ENCODE assay signal across 33 mouse cellular contexts in genomic region chr9:104000601-104001000, GRCm38 (mm10). TPM values are rescaled to one million over a fixed set of nuclear protein-coding genes. Genes with fewer than 3 reads are reported as not detected.
A peak's percentile ranks its signal among the peaks of the same experiment; 100 is the strongest.
DNase-seq lines count a peak whose midpoint lies in the region; ATAC-seq and TF ChIP-seq lines count a peak whose summit lies in the region.
"Had no signal": no experiment of that assay in that cellular context is flagged by ENCODE, and none has a peak within 500 bp of the region (broad histone marks: within the 10 kb centered on the region; RNA-seq: fewer than 3 reads in every experiment).

No protein-coding gene starts in this region.

- no peaks in the 10 kb centered on the region for H3K9me3 ChIP-seq in heart, embryonic 12.5 days (replicated peaks)
- H3K9me3 ChIP-seq in liver, postnatal 0 days (ENCODE audit: low read length): no peaks in the 10 kb centered on the region
- H3K9me3 ChIP-seq in liver, embryonic 12.5 days (replicated peaks): no peaks in the 10 kb centered on the region
- H3K9me3 ChIP-seq: embryonic facial prominence, embryonic 15.5 days; forebrain, embryonic 15.5 days; limb, embryonic 15.5 days; midbrain, embryonic 10.5 days; neural tube, embryonic 15.5 days; stomach, embryonic 15.5 days had no signal

- H3K27ac ChIP-seq in heart, embryonic 12.5 days (ENCODE audit: poor library complexity, severe bottlenecking): peak overlapping the region; percentile 4; the same call in 1 of the 2 replicates
- H3K27ac ChIP-seq in liver, postnatal 0 days (ENCODE audit: low read depth): peak overlapping the region; percentile 58; the same call in 1 of the 2 replicates
- H3K27ac ChIP-seq in liver, embryonic 12.5 days: no peak overlapping the region
- H3K27ac ChIP-seq: embryonic facial prominence, embryonic 15.5 days; forebrain, embryonic 15.5 days; hindbrain, postnatal 0 days; limb, embryonic 15.5 days; midbrain, embryonic 10.5 days; neural tube, embryonic 15.5 days; stomach, embryonic 15.5 days had no signal

- no peak for ATAC-seq in heart, embryonic 12.5 days (ENCODE audit: insufficient number of reproducible peaks, low FRiP score)
- ATAC-seq in liver, postnatal 0 days: no peak
- no peak for ATAC-seq in liver, embryonic 12.5 days
- ATAC-seq: CD4-positive, CD25-positive, alpha-beta regulatory T cell, adult 4 months; forebrain, embryonic 15.5 days; hindbrain, postnatal 0 days; midbrain, embryonic 16.5 days had no signal

- peaks cover 3% of the 10 kb centered on the region for H3K36me3 ChIP-seq in heart, embryonic 12.5 days
- H3K36me3 ChIP-seq in liver, postnatal 0 days (replicated peaks; ENCODE audit: insufficient read depth, low read length): no peaks in the 10 kb centered on the region
- no peaks in the 10 kb centered on the region for H3K36me3 ChIP-seq in liver, embryonic 12.5 days
- H3K36me3 ChIP-seq: forebrain, embryonic 15.5 days; neural tube, embryonic 15.5 days had no signal

- H3K4me3 ChIP-seq in heart, embryonic 12.5 days: no peak overlapping the region
- no peak overlapping the region for H3K4me3 ChIP-seq in liver, postnatal 0 days (ENCODE audit: low read depth, low read length)
- H3K4me3 ChIP-seq in liver, embryonic 12.5 days: no peak overlapping the region
- H3K4me3 ChIP-seq: forebrain, embryonic 15.5 days; neural tube, embryonic 15.5 days had no signal

- 7% methylated on average over 3 of the region's 3 CpGs for WGBS in heart, embryonic 12.5 days
- 41% methylated on average over 3 of the region's 3 CpGs for WGBS in liver, postnatal 0 days (ENCODE audit: insufficient replicate concordance)
- 23% methylated on average over 3 of the region's 3 CpGs for WGBS in liver, embryonic 12.5 days (ENCODE audit: insufficient replicate concordance)

- H3K9ac ChIP-seq in heart, embryonic 12.5 days: no peak overlapping the region
- H3K9ac ChIP-seq in liver, postnatal 0 days (replicated peaks): no peak overlapping the region
- H3K9ac ChIP-seq in liver, embryonic 12.5 days: no peak overlapping the region
- H3K9ac ChIP-seq: embryonic facial prominence, embryonic 15.5 days; forebrain, embryonic 15.5 days; limb, embryonic 15.5 days; neural tube, embryonic 15.5 days; stomach, embryonic 15.5 days had no signal

- no peak overlapping the region for H3K4me2 ChIP-seq in heart, embryonic 12.5 days
- peak overlapping the region; percentile 24; the same call in 1 of the 2 replicates for H3K4me2 ChIP-seq in liver, postnatal 0 days (ENCODE audit: low read depth, low read length)
- no peak overlapping the region for H3K4me2 ChIP-seq in liver, embryonic 12.5 days
- H3K4me2 ChIP-seq: forebrain, embryonic 15.5 days; limb, embryonic 15.5 days; neural tube, embryonic 15.5 days; stomach, embryonic 15.5 days had no signal

- peaks cover 23% of the 10 kb centered on the region for H3K4me1 ChIP-seq in heart, embryonic 12.5 days (replicated peaks)
- H3K4me1 ChIP-seq in liver, postnatal 0 days (ENCODE audit: insufficient read depth): peaks cover 10% of the 10 kb centered on the region
- peaks cover 17% of the 10 kb centered on the region for H3K4me1 ChIP-seq in liver, embryonic 12.5 days

- TF ChIP-seq EP300 in liver, postnatal 0 days (IDR thresholded peaks at IDR 0.05; ENCODE audit: low read depth): no peak

- no peaks in the 10 kb centered on the region for H3K27me3 ChIP-seq in heart, embryonic 12.5 days (replicated peaks)
- no peaks in the 10 kb centered on the region for H3K27me3 ChIP-seq in liver, postnatal 0 days (ENCODE audit: insufficient read depth, low read length)
- H3K27me3 ChIP-seq in liver, embryonic 12.5 days (replicated peaks): peaks cover 15% of the 10 kb centered on the region
- H3K27me3 ChIP-seq: embryonic facial prominence, embryonic 15.5 days; forebrain, embryonic 15.5 days; stomach, embryonic 15.5 days had no signal

- TF ChIP-seq CTCF in liver, postnatal 0 days (IDR thresholded peaks at IDR 0.05; ENCODE audit: low read depth): no peak

- DNase-seq in heart, postnatal 4 days: no peak
- DNase-seq in liver, postnatal 0 days: no peak
- peak; percentile 71 to 75 for DNase-seq in kidney, postnatal 25 days
- no peak for DNase-seq in spleen, postnatal 36 days (ENCODE audit: low spot score in 2 of 2)
- DNase-seq in neural tube, embryonic 10.5 days (ENCODE audit: extremely low spot score, low spot score): no peak
- DNase-seq: adrenal gland, postnatal 14 days; heart, adult 18-20 months; heart, postnatal 10 days; layer of hippocampus, adult 9-11 months; left cerebral cortex, postnatal 4 days; lung, adult 18-20 months; lung, postnatal 10 days; right cerebral cortex, adult 18-20 months; right cerebral cortex, postnatal 4 days; thymus, postnatal 36 days had no signal

RNA-seq across cellular contexts. Expression of gene Nphp3, which starts 1.7 kb away (rescaled TPM):
- 6.8 and 7.7 TPM in 2 replicates for polyA plus RNA-seq in heart, embryonic 12.5 days (2016; fragmentation: Nextera tagmentation; extraction: Ambion mirVana)
- 1 to 10 TPM; 4.8 to 5.0 TPM for total RNA-seq in heart, postnatal 4 days (2021)
- 1.00 and 1.2 TPM in 2 replicates for polyA plus RNA-seq in liver, postnatal 0 days (2015; fragmentation: Nextera tagmentation; extraction: Ambion mirVana)
- 2.3 TPM in 2 replicates for polyA plus RNA-seq in liver, embryonic 12.5 days (2016; fragmentation: Nextera tagmentation; extraction: Ambion mirVana)

RNA-seq across cellular contexts. Expression of gene Gm28305, which starts 39.9 kb away (rescaled TPM):
- not detected in 2 replicates for polyA plus RNA-seq in heart, embryonic 12.5 days (2016; fragmentation: Nextera tagmentation; extraction: Ambion mirVana)
- not detected for total RNA-seq in heart, postnatal 4 days (2021)
- polyA plus RNA-seq in liver, postnatal 0 days (2015; fragmentation: Nextera tagmentation; extraction: Ambion mirVana): not detected in 2 replicates
- polyA plus RNA-seq in liver, embryonic 12.5 days (2016; fragmentation: Nextera tagmentation; extraction: Ambion mirVana): not detected in 2 replicates
- total RNA-seq: adrenal gland, postnatal 14 days; common myeloid progenitor, adult 5-6 weeks; gastrocnemius, adult 8-10 months; heart, adult 18-20 months; heart, postnatal 10 days; hindbrain, postnatal 0 days; left cerebral cortex, adult 18-20 months; left cerebral cortex, postnatal 4 days had no signal
- polyA plus RNA-seq: brain, embryonic 14.5 days; embryonic facial prominence, embryonic 15.5 days; forebrain, embryonic 15.5 days; hindbrain, embryonic 11.5 days; hindbrain, postnatal 0 days; large intestine, adult 2 months; limb, embryonic 15.5 days; midbrain, embryonic 10.5 days; midbrain, embryonic 16.5 days; myocyte; neural tube, embryonic 15.5 days; stomach, embryonic 15.5 days had no signal

Comparison
In these comparisons a context has a peak if more than half of its experiments do, and no peak if none do; other contexts are left out.
1. DNase-seq: peak in kidney, postnatal 25 days (2 of 2); none in heart, postnatal 4 days (single experiment), liver, postnatal 0 days (single experiment), spleen, postnatal 36 days (0 of 2) and neural tube, embryonic 10.5 days (single experiment).